Mouse (Mus musculus) ES-E14 (cell line): ENCODE measurements around the gene Slc37a2. TPM values are rescaled to one million over a fixed set of nuclear protein-coding genes. Genes with fewer than 3 reads are reported as not detected.

Experiments
- DNase-seq: peaks from one replicate; pipeline ENCODE4 v3.0.0-alpha.2; 2013; ENCODE audit warnings: low read depth, low spot score
- H3K27ac ChIP-seq: 2 replicates; pipeline ENCODE4 v1.5.1; 2012; ENCODE audit warnings: low read depth, mild to moderate bottlenecking, low read length, moderate library complexity, mixed read lengths; ENCODE audit not compliant: poor library complexity, insufficient read depth, severe bottlenecking
- H3K36me3 ChIP-seq: 2 replicates; pipeline ENCODE4 v1.6.1; 2012; ENCODE audit warnings: mild to moderate bottlenecking, low read length, moderate library complexity, mixed read lengths; ENCODE audit not compliant: control insufficient read depth, poor library complexity, insufficient read depth, severe bottlenecking
- H3K4me1 ChIP-seq, 2 experiments: fragments of 150-350 bp in 1 of 2; sonication (generic) in 1 of 2; 2 replicates each; pipeline ENCODE4 v1.6.1; 2012; ENCODE audit warnings: low read length in 2 of 2, mild to moderate bottlenecking in 1 of 2, mixed read lengths in 1 of 2; ENCODE audit not compliant: control insufficient read depth in 2 of 2, insufficient read depth in 2 of 2, poor library complexity in 1 of 2
- H3K4me3 ChIP-seq, 2 experiments: fragments of 150-350 bp in 1 of 2; sonication (generic) in 1 of 2; 2 replicates each; pipeline ENCODE4 v1.5.1; 2012; ENCODE audit warnings: low read length in 2 of 2, low read depth in 1 of 2, mild to moderate bottlenecking in 1 of 2, mixed read lengths in 1 of 2; ENCODE audit not compliant: insufficient read depth in 1 of 2, poor library complexity in 1 of 2, severe bottlenecking in 1 of 2
- H3K9ac ChIP-seq: 2 replicates; pipeline ENCODE4 v1.6.1; 2012; ENCODE audit warnings: low read depth, mild to moderate bottlenecking, low read length, mixed read lengths; ENCODE audit not compliant: poor library complexity, insufficient read depth, severe bottlenecking
- H3K9me3 ChIP-seq: fragments of 150-350 bp; sonication (generic); 2 replicates; pipeline ENCODE4 v1.6.1; 2012; ENCODE audit warnings: low read depth, mild to moderate bottlenecking, low read length; ENCODE audit not compliant: control insufficient read depth, insufficient read depth
- CHD2 ChIP-seq: IDR thresholded peaks from 2 replicates; pipeline ENCODE4 v1.6.1; 2014; ENCODE audit warnings: mild to moderate bottlenecking, low read depth, low read length, inconsistent platforms
- HCFC1 ChIP-seq: IDR thresholded peaks from 2 replicates; pipeline ENCODE4 v1.6.1; 2012; ENCODE audit warnings: low read length, inconsistent platforms, borderline replicate concordance; ENCODE audit not compliant: insufficient read depth
- MAFK ChIP-seq: IDR thresholded peaks from 2 replicates; pipeline ENCODE4 v1.6.1; 2014; ENCODE audit warnings: mild to moderate bottlenecking, low read depth, low read length, inconsistent platforms; ENCODE audit not compliant: insufficient read depth
- ZC3H11A ChIP-seq: IDR thresholded peaks from 2 replicates; pipeline ENCODE4 v1.6.1; 2012; ENCODE audit warnings: low read depth, mild to moderate bottlenecking, inconsistent platforms, low read length, borderline replicate concordance
- ZNF384 ChIP-seq: IDR thresholded peaks from 2 replicates; pipeline ENCODE4 v1.6.1; 2012; ENCODE audit warnings: low read depth, low read length, inconsistent platforms
- in situ Hi-C, 2 experiments: fragments of 600-800 bp; cut with MboI; formaldehyde crosslinking; loops; one replicate each; pipeline ENCODE4 v1.15.1; 2025; ENCODE audit warnings: low sequenced_read_pairs in 2 of 2, inconsistent platforms in 1 of 2; ENCODE audit not compliant: unreplicated experiment in 2 of 2
- total RNA-seq: library from RNA; depleted of rRNA; stranded (reverse); fragments of 300-350 nt; gene quantifications from 2 replicates; pipeline ENCODE4 v1.2.3, GENCODE M21; 2012

The Slc37a2 gene
- total RNA-seq, 1 experiment = 5.8 TPM

DNA sequence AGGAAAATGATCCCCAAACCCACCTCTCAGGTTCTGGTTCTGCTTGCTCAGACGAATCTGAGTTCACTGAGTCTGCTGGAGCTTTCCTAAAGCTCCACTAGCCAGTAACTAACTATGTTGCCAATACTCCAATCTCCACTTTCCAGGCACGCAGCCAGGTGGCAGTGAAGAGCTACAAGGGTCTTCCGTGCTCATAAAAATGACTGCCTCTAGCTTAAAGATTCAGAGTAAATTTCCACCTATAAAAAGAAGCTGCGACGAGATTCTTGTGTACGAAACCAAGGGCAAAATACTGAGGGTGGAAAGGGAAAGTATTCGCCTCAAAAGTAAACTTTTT, 319 bp upstream of the Slc37a2 start:
- no peak overlapping the region for H3K27ac ChIP-seq
- peak overlapping the region in 1 of 2 experiments; percentile 69; a peak in 1 of 4 replicates for H3K4me3 ChIP-seq
- peak; percentile 36 for DNase-seq

DNA sequence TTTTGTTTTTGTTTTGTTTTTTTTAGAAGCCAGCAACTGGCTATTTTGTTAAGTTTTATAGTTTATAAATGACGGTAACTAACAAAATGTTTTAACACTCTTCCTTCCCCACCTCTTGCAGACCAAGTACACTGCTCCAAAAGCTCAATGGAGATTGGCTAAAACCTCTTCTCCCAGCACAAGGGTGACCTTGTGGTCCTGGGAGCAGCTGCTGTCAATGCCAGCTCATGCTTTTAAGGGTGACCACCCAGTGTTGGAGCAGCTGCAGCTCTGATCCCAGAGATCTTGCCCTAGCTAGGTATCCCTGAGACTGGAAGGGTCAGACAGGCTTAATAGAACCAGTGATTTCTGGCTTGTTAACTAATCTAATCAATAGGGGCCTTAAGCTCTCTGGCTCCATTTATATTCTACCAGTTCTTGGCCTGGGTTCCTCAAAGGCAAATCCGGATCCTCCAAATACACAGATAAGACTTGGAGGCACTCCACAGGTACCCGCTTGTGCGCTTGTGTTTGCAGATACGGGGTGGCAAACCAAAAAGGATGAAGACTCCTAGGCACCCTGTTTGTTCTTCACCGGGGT, 917 bp downstream of the Slc37a2 start:
- Histone ChIP-seq H3K9me3 (no peaks in the 10 kb centered on the region), H3K4me1 (no peaks in the 10 kb centered on the region), H3K36me3 (no peaks in the 10 kb centered on the region), H3K4me3 (peak overlapping the region; percentile 50 to 69), H3K9ac (no peak overlapping the region; the same call in 1 of the 2 replicates), H3K27ac (no peak overlapping the region)
- TF ChIP-seq ZNF384 (no peak), HCFC1 (no peak), ZC3H11A (no peak), MAFK (no peak), CHD2 (no peak)
- in situ Hi-C loops = no loop called here
- no peak for DNase-seq

More for the DNA sequence above, 319 bp upstream of the Slc37a2 start:
- Histone ChIP-seq H3K9me3 (no peaks in the 10 kb centered on the region), H3K36me3 (no peaks in the 10 kb centered on the region), H3K4me1 (no peaks in the 10 kb centered on the region), H3K9ac (peak overlapping the region; percentile 28; the same call in 1 of the 2 replicates)
- no peak for TF ChIP-seq CHD2
- no peak for TF ChIP-seq MAFK
- TF ChIP-seq ZNF384 = no peak
- no peak for TF ChIP-seq HCFC1
- no peak for TF ChIP-seq ZC3H11A
- in situ Hi-C loops = no loop called here

DNA sequence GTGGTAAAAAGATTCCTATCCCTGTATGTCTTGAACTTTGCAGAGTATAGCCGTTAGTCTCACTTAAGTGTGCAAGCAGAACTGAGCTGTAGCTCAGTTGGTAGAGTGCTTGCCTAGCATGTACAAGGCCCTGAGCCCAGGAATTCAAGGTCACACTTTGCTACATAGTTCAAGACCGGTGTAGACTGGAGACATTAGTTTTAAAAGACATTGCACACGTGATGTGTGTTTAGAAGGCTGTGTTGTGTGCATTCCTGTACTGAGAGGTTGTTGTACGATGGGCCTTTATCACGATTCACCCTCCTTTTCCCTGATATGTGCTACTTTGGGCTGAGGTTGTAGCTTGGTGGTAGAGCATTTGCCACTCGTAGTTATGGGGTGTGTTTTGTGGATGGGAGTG, 4.9 kb downstream of the Slc37a2 start:
- TF ChIP-seq HCFC1 = no peak
- no peak for TF ChIP-seq CHD2
- TF ChIP-seq ZNF384 = no peak
- TF ChIP-seq ZC3H11A = no peak
- no peak for TF ChIP-seq MAFK
- H3K9ac ChIP-seq = no peak overlapping the region
- no peak overlapping the region for H3K27ac ChIP-seq
- no peak for DNase-seq
- no peak overlapping the region for H3K4me3 ChIP-seq
- H3K36me3 ChIP-seq = no peaks in the 10 kb centered on the region
- no peaks in the 10 kb centered on the region for H3K9me3 ChIP-seq
- in situ Hi-C loops = no loop called here
- peaks cover 0 to 9% of the 10 kb centered on the region in 2 experiments; a peak in 1 of 4 replicates for H3K4me1 ChIP-seq

DNA sequence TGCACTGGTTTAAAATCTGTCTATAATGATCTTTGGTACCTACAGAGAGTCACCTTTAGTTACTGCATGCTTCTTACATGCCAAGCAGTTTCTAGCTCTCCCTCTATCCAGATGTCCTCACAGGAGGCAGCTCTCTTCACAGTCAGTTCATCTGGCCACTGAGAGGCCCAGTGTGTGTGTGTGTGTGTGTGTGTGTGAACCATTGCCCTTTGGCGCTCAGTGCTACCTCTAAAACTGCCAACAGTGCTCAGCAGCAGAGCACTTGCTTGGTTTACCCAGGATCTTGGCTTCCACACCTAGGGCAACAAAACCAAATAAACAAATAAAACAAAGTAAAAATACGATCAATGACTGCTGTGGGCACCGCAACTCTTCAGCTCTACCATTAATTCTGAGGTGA, 5.6 kb downstream of the Slc37a2 start:
- Histone ChIP-seq H3K9ac (no peak overlapping the region), H3K4me3 (no peak overlapping the region), H3K4me1 (peaks cover 0 to 9% of the 10 kb centered on the region in 2 experiments; a peak in 1 of 4 replicates), H3K27ac (no peak overlapping the region), H3K36me3 (no peaks in the 10 kb centered on the region), H3K9me3 (no peaks in the 10 kb centered on the region)
- in situ Hi-C loops = no loop called here
- no peak for DNase-seq
- TF ChIP-seq ZNF384 (no peak), HCFC1 (no peak), MAFK (no peak), ZC3H11A (no peak), CHD2 (no peak)
